ENCODE assay signal across 9 mouse cellular contexts in the genomic region with DNA sequence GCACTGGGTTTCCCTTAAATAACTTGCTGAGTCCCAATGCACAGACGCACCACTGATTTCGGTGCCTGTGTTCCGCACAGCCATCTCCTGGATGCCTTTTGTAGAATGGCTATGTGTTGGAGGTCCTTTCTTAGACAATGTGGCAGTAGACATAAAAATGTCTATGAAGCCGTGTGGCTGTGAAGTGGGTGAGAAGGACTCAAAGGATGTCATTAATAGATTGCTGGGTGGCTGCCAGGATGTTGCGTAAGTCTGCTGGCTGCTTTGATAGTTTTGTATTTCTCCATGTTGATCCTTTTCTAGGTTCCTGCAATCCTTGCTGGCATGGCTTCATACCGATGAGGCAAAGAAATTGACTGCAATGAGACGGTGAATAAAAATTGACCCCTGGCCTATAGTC.
A peak's percentile ranks its signal among the peaks of the same experiment; 100 is the strongest.
DNase-seq lines count a peak whose midpoint lies in the region; ATAC-seq lines count a peak whose summit lies in the region.
"Had no signal": no experiment of that assay in that cellular context is flagged by ENCODE, and none has a peak within 500 bp of the region (broad histone marks: within the 10 kb centered on the region; RNA-seq: fewer than 3 reads in every experiment).

No protein-coding gene starts in this region.

- no peaks in the 10 kb centered on the region for H3K9me3 ChIP-seq in heart, embryonic 12.5 days (replicated peaks)
- H3K9me3 ChIP-seq in hindbrain, embryonic 11.5 days (ENCODE audit: control insufficient read depth, low read length), result no peaks in the 10 kb centered on the region
- H3K9me3 ChIP-seq in hindbrain, embryonic 10.5 days, result no peaks in the 10 kb centered on the region
- H3K9me3 ChIP-seq: neural tube, embryonic 12.5 days had no signal

- no peaks in the 10 kb centered on the region for H3K36me3 ChIP-seq in heart, embryonic 12.5 days
- no peaks in the 10 kb centered on the region for H3K36me3 ChIP-seq in hindbrain, embryonic 11.5 days (ENCODE audit: control insufficient read depth, insufficient read depth, low read length)
- H3K36me3 ChIP-seq in hindbrain, embryonic 10.5 days, result no peaks in the 10 kb centered on the region
- H3K36me3 ChIP-seq: neural tube, embryonic 12.5 days had no signal

- no peak overlapping the region for H3K4me2 ChIP-seq in heart, embryonic 12.5 days
- no peak overlapping the region for H3K4me2 ChIP-seq in hindbrain, embryonic 11.5 days (replicated peaks; ENCODE audit: low read depth, low read length)
- H3K4me2 ChIP-seq: neural tube, embryonic 12.5 days had no signal

- DNase-seq in heart, adult 18-20 months, result peak; percentile 85 to 90
- peak; percentile 83 for DNase-seq in Muller cell, postnatal 12 days (ENCODE audit: inconsistent ontology term)
- DNase-seq in gastrocnemius, postnatal 10 days, result peak; percentile 42
- peak; percentile 21 to 25 for DNase-seq in left cerebral cortex, postnatal 25 days (ENCODE audit: low spot score in 2 of 2)
- DNase-seq in spleen, postnatal 4 days (ENCODE audit: low spot score in 2 of 2), result no peak
- no peak for DNase-seq in hindbrain, embryonic 11.5 days (ENCODE audit: low spot score)
- no peak for DNase-seq in hindbrain, embryonic 10.5 days (ENCODE audit: low spot score)

- H3K4me1 ChIP-seq in heart, embryonic 12.5 days (replicated peaks), result peaks cover 8% of the 10 kb centered on the region; the same call in 1 of the 2 replicates
- H3K4me1 ChIP-seq in hindbrain, embryonic 11.5 days (replicated peaks; ENCODE audit: control insufficient read depth, insufficient read depth, low read length), result no peaks in the 10 kb centered on the region
- H3K4me1 ChIP-seq in hindbrain, embryonic 10.5 days (replicated peaks), result no peaks in the 10 kb centered on the region
- H3K4me1 ChIP-seq: neural tube, embryonic 12.5 days had no signal

- H3K27me3 ChIP-seq in heart, embryonic 12.5 days (replicated peaks), result no peaks in the 10 kb centered on the region
- no peaks in the 10 kb centered on the region for H3K27me3 ChIP-seq in hindbrain, embryonic 11.5 days (ENCODE audit: control insufficient read depth, insufficient read depth, low read length)
- H3K27me3 ChIP-seq in hindbrain, embryonic 10.5 days (ENCODE audit: insufficient read depth, poor library complexity, severe bottlenecking), result no peaks in the 10 kb centered on the region
- H3K27me3 ChIP-seq: neural tube, embryonic 12.5 days had no signal

- H3K4me3 ChIP-seq in heart, embryonic 12.5 days, result no peak overlapping the region
- no peak overlapping the region for H3K4me3 ChIP-seq in hindbrain, embryonic 11.5 days (ENCODE audit: low read depth, low read length)
- no peak overlapping the region for H3K4me3 ChIP-seq in hindbrain, embryonic 10.5 days
- H3K4me3 ChIP-seq: neural tube, embryonic 12.5 days had no signal

- H3K27ac ChIP-seq in heart, embryonic 12.5 days (ENCODE audit: poor library complexity, severe bottlenecking), result no peak overlapping the region
- no peak overlapping the region for H3K27ac ChIP-seq in hindbrain, embryonic 11.5 days (ENCODE audit: low read depth, low read length)
- no peak overlapping the region for H3K27ac ChIP-seq in hindbrain, embryonic 10.5 days
- H3K27ac ChIP-seq: neural tube, embryonic 12.5 days had no signal

- no peak overlapping the region for H3K9ac ChIP-seq in heart, embryonic 12.5 days
- H3K9ac ChIP-seq in hindbrain, embryonic 11.5 days (ENCODE audit: low read depth, low read length), result no peak overlapping the region
- H3K9ac ChIP-seq: neural tube, embryonic 12.5 days had no signal

- 70% methylated on average over 7 of the region's 7 CpGs for WGBS in heart, embryonic 12.5 days
- WGBS in hindbrain, embryonic 11.5 days, result 95% methylated on average over 7 of the region's 7 CpGs
- WGBS in hindbrain, embryonic 10.5 days, result 96% methylated on average over 7 of the region's 7 CpGs

- no peak for ATAC-seq in heart, embryonic 12.5 days (ENCODE audit: insufficient number of reproducible peaks, low FRiP score)
- no peak for ATAC-seq in hindbrain, embryonic 11.5 days (ENCODE audit: low FRiP score)

- intact Hi-C loops in left cerebral cortex, postnatal 25 days (cut with DNase I), result no loop called here

Comparison
In these comparisons a context has a peak if more than half of its experiments do, and no peak if none do; other contexts are left out.
1. DNase-seq: peak in heart, adult 18-20 months (2 of 2), Muller cell, postnatal 12 days (single experiment), gastrocnemius, postnatal 10 days (single experiment) and left cerebral cortex, postnatal 25 days (2 of 2); none in spleen, postnatal 4 days (0 of 2), hindbrain, embryonic 11.5 days (single experiment) and hindbrain, embryonic 10.5 days (single experiment).